Mouse (Mus musculus) embryo, embryonic 10 days (tissue): ENCODE data around the gene Orai2.
A peak's percentile ranks its signal among the peaks of the same experiment; 100 is the strongest.
"Not testable (repeated sequence)": the region's sequence is repeated elsewhere in the genome, so short reads cannot be mapped to it uniquely, and the experiment has no call there.

Source experiments
- DNase-seq: peaks from one replicate; pipeline ENCODE4 v3.0.0-alpha.2; 2015; ENCODE audit warnings: low spot score

Orai2 gene

DNA sequence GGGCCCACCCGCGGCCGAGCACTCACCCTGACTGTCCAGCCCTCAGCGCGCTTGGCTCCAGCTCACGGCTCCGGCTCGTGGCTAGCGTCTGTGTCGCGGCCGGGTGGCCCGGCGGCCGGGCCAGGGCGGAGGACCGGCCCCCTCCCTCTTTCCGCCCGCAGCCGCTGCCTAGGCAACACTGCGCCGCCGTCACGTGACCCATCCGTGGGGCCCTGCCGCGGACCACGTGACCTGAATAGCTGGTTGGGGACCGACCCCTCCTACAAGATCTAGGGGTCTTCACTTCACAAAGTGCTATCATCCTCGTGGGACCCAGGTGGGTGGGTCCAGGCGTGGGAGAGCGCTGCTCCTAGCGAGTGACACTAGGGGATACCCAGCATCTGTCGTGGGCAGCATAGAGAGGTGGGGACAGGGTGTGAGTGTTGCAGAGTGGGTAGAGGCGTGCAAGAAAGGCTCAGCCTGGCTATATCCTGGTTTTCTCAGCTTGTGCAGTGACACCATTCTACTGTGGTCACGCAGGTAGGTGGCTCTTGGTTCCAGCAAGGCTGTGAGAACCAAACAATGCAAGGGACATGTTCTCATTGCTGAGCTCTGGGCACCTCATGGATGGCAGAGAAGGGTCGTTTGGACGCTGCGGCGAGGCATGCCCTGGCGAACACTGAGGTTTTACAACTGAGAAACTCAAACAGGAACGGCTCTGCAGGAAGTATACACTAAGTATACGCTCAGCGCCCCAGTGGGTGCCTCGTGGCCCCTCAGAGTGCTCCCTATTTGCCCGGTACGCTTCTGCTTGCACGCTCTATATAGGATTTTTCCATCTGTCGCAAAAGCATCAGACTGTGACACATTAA, at the start of gene Orai2:
Gene Orai2, minus strand, starts transcription at position 202 of the 851 bp plus-strand sequence.
- peak; percentile 92 for DNase-seq

DNA sequence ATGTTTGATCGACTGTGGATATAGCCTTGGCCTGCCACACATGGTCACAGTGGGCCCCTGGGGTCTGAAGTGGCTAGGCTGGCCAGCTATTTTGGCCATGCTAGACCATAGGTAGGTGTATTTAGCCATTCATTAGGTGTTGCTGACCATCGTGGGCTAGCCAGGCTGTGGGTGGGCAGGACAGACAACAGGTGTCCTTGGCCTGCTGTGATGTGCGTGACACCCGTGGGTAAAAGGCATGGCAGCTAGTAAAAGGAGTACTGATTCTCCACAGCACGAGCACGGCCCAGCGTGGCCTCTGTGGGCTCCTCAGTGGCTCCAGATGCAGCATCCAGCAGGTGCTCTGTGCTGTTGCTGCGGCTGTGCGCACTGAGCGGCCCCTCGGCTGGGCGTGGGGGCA, 48.1 kb upstream of the Orai2 start:
- DNase-seq = no peak

DNA sequence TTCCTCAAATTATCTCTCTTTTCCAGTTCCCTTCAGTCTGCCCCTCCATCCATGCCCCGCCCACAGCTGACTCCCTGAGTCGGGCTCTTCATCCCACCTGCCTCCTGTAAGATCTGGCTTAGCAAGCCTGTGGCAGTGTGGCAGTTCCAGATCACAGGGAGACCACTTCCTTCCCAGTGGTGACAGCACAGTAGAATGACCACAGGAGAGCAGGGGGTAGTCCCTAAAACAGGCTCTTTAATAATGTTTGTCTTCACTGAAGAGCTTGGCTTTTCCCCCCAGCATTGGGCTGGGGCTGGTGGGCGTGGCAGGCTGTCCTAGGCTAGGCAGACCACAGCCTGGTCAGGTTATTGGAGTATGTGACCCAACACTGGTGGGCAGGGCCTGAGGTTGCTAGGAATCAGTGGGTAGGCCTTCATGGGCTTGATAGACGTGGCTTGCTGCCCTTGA, 47.4 kb upstream of the Orai2 start:
- no peak for DNase-seq

DNA sequence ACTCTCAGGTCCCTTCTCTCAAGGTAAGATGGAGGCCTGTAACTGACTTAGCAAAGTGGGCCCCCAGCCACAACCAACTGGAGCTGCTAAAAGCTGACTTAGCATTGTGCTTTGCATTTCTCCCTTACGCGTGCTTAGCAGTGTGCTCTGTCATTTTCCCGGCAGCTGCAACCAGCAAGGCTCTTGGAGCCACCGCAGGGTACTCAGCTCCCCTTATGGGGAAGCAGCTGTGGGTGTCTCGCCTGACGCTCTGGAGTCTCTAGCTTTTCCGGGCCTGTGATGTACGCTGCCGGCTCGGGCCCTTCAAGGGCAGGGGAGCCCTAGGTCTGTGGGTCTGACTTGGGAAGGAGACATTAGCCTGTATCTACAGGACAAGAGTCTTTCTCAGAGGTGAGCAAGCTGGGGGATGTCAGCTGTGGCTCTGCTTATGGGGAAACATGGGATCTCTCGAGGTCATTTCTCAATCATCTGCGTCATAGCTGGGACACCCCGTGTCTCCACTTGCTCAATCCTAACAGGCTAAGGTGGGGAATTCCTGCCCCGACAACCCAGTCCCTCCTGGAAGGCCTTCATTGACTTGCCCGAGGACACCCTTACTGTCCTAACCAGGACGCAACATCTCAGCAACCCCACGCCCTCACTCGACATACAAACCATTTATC, 46.6 kb upstream of the Orai2 start:
- DNase-seq = no peak

DNA sequence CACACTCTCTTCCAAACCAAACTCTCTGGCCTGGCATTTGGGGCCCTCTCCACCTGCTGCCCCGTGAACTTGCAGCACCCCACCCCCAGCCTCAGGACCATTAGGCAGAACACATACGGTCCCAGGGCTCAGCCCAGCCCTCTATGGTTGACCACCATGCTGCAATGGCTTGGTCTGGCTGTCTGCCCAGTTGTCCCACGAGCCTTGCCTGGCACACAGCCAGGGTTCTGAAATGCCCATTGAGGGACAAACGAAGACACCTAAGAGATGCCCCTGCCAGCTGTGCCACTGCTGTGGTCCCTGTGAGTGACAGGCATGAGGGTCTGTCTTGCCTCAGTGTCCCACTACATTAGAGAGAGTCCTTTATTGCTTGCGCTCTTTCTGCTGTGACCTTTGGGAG, 45.4 kb upstream of the Orai2 start:
- DNase-seq = no peak

DNA sequence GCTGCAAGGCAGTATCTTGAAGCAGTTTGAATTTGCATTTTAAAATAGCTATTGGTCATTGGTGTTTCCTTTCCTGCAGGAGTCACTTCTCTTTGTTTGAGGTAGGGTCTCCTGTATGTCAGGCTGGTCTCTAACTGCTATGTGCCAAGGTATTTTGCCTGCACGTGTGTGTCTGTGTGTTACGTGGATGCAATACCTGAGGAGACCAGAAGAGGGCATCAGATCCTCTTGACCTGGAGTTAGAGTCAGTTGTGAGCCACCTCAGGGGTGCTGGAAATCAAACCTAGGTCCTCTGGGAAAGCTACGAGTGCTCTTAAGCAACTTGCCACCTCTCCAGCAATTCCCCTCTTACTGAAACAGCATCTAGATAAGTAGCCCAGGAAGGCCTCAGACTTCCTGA, 44.7 kb upstream of the Orai2 start:
- no peak for DNase-seq

DNA sequence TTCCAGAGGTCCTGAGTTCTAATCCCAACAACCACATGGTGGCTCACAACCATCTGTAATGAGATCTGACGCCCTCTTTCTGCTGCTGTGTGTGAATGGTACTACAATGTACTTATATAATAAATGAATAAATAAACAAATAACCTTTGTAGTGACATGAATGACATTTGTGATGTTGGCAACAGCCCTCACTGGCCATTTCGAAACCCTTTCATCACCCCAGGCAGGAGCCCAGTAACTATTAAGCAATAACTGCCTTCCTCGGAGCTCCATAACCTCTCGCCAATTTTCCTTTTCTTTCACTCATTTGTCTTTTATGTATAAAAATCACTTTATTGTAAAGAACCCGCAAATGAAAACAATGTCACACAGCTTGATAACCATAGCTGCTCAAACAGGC, 43.2 kb upstream of the Orai2 start:
- DNase-seq = no peak

DNA sequence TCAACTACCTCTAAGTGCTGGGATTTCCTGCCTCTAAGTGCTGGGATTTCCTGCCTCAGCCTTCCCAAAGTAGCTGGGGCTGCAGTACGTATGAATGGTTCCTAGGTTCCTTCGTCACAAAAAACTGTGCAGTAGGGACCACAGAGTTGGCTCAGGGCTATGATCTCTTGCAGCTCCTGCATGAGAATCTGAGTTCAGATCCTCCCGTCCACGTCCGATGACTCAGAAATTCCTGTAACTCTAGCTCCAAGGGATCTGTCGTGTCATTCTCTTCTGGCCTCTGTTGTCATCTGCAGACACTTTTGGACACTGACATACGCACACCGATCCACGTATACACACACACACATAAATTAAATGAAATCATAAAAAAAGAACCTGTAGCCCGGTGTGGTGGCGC, 42.2 kb upstream of the Orai2 start:
- no peak for DNase-seq

DNA sequence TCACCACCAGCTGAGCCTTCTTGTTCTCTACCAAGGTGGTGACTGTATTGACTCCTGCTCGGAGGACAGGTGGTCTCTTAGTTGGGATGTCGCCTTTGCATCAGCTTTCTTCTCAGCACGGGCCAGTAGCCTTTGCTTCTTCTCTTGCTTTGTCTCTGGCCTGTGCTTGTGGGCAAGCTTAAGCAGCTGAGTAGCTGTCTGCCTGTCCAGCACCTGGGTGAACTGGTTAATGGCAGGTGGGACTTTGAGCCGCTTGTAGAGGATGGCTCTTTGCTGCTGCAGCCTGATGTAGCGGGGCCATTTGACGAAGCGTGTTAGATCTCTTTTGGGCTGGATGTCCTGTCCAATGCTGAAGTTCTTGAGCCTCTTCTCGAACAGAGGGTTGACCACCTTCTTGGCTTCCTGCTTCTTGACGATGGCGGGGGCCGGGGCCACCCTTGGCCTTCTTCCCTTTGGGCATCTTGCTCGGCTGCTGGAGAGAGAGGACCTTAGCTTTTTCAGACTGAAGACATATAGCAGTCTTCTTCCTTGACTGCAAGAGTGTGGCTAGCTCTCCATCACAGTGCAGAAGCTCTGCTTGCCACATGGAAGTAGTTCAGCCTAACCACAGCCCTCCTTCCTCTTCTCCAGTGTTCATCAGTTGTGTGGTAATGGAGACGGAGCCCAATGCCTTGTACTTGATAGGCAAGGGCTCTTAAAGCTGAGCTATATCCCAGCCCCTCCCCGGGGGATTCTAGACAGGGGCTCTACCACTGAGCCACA, 41.0 kb upstream of the Orai2 start:
- DNase-seq = not testable (repeated sequence)

DNA sequence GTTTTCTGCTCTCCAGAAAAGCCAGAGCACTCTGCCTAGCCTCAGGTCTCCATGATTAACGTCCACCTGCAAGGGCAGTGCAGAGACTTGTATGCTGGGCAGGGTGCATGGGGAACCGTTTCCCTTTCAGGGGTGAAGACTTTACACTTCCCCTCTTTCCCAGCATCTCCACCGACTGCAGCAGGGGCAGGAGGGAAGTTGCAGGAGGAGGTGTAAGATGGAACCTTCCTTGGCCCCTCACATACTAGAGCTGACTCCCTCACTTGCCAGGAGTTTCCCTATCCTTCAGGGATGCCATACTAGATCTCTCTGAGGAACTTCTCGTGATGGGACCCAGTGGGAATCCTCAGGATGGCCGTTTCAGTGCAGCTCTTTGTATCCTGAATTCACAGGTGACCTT, 40.0 kb upstream of the Orai2 start:
- no peak for DNase-seq

DNA sequence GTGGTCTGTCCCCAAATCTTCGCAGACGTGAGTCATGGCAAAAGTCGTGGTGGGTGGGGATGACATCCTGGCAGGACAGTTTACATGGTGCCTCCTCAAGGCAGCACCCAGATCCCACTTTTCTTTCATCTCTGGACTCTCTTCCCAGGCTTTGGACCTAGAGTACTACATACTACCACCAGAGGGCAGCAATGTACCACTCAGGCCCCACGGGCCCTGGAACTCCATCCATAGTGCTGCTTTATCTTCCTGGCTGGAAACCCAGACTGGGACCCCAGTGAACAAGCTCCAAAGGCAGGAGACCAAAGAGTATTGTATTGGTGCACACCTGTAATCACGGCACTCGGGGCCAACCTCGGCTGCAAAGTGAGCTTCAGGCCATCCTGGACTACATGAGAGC, 31.3 kb upstream of the Orai2 start:
- peak; percentile 88 for DNase-seq

DNA sequence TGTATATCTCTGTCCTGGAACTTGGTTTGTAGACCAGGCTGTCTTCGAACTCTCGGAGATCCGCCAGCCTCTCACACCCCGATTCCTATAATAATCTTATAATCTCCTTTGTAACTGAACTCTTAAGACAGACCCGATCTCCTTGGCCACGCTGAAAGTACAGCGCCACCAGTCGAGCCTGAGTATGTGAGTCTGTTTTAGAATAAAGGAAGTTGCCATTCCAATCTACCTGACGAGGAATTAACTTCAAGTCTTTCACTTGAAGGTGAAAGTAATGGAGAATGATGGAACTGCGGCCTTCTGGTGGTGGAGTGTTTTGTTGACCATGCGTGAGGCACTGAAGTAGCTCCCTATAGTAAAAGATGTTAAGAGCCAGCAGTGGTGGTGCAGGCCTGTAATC, 29.0 kb upstream of the Orai2 start:
- peak; percentile 35 for DNase-seq

DNA sequence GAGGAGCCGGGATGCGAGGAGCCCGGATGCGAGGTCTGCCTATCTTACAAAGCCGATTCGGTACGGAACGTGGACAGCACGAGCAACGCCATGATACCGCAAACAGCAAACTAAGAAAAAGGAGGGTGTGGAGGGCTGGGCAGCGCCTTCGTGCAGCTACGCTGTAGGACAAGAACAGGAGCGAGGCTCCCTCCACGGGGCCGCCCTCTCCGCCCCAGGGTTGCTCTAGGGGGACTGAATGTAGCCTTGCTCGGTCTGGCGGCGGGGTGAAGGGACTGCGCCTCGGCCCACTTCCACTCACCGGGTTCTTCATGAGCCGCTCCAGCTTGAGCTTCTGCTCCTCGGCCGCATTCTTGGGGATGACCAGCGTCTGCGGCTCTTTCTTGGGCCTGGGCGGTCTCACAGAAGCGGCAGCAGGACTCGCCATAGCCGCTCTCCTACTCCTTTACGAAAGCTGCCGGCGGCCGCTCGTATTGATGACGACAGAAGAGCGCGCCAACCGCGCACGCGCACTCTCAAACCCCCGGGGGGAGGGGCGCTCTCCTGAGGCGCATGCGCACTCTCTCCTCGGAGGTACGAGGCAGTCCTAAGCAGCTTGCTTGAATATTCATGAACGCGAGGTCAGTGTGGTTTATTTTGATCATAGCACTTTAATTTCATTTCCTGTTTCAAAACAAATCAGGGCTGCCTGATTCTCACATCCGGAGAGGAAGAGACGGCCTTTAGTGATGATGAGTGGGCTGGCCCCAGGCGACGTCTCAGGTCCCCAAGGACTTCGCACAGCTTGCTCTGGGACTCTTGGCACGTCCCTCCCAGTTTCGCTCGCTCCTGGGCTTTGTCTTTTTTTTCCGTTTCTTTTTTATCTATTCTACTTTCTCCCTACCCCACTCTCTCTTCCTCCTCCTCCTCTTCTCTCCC, 28.2 kb upstream of the Orai2 start, which contains the start of gene Prkrip1:
Gene Prkrip1, minus strand, starts transcription at position 490 of the 918 bp plus-strand sequence.
- DNase-seq = peak; percentile 96

DNA sequence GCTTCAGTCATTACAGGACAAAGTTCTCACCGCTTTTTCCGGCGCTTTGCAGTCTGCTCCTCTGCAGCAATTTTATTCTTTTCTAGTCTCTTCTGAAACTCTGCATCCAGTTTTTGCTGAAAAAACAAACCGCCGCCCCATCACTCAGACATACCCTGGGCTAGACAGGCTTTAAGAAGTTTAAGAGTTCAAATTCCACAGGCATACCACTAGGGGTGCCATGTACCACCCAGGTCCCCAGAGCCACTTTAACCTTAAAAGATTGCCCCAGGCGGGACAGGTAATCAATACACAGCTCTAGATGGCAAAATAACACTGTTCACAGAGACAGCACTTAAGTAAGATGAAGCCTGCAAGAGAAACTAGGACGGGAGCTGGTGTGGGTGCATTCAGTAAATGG, 21.4 kb upstream of the Orai2 start:
- DNase-seq = no peak

DNA sequence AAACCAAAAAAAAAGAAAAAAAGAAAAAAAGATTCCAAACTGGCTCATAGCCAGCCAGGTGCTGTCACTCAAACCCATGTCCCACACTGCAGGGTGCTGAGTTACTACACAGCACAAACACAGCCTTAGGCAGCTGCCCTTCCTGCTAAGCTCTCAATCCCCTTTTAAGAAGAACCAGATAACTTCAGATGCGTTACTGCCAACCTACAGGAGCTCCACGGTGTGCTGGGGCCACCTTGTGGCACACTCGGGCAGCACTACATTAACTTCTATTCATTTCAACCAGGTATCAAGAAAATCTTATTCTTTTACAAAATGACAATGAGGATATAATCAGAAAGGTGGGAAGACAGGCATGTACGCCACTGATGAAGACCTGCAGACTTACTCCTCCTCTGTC, 16.2 kb upstream of the Orai2 start:
- DNase-seq = peak; percentile 66

DNA sequence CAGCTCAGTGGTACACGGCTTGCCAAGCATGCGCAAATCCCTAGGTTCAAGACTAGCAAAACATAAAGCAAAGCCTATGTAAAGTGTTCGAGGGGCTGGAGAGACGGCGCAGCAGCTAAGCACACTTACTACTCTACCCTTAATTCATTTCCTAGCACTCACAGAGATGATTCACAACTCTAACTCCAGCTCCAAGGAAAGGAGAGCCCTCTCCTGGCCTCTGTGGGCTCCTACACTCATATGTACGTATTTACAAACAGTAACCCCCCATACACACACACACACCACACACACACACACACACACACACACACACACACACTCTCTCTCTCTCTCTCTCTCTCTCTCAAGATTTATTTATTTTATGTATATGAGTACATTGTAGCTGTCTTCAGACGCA, 13.3 kb upstream of the Orai2 start:
- DNase-seq = no peak

DNA sequence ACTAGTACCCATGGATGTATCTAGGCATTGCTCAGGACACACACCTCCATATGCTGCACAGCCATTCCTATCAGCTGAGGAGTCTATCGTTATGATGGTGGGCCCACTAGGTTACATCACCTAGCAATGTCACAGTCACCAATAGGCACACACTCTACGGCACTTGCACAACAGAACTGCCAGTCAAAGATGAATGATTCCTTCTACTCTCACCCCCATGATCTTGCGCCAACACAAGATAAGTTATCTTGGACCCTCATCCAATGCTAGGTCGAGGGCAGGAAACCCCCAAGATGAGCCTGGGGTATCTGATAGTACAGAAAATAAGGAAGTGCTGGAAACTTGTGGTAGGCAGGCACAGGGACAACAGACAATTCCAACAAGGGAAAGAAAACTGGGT, 12.3 kb upstream of the Orai2 start:
- no peak for DNase-seq

DNA sequence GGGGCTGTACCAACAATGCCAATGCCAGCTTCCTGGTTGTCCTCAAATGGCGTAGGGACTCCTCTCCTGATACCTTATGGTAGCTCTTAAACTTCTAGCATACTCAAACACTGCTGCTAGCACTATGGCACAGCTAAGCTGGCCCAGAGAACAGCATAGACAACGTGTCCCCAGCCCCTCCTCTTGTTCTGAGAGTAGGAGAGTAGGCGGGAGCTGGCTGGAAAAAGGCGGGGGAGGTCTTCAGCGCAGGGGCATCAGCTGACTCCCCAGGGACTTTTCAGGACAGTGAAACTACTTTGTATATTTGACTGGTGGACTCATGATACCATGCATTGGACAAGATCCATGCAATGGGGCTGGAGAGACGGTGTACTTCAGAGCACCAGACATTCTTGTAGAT, 11.5 kb upstream of the Orai2 start:
- no peak for DNase-seq

DNA sequence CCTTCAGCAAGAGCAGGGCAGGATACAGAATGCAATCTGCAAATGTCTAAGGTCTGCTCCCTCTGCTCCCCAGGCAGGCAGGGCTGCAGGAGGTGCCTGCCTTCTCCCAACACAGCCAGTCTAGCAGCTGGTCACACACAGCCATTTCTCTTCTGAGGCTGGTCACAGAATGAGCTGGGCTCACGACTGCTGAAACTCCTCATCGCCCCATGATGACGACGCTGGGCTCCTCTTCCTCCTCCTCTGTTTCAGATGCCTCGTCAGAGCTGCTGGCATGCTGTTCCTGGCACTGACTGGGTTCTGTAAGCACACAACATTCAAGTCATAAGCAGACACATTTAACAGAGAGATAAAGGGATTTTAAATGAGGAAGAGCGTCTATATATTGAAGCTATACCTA, 10.7 kb upstream of the Orai2 start:
- no peak for DNase-seq

DNA sequence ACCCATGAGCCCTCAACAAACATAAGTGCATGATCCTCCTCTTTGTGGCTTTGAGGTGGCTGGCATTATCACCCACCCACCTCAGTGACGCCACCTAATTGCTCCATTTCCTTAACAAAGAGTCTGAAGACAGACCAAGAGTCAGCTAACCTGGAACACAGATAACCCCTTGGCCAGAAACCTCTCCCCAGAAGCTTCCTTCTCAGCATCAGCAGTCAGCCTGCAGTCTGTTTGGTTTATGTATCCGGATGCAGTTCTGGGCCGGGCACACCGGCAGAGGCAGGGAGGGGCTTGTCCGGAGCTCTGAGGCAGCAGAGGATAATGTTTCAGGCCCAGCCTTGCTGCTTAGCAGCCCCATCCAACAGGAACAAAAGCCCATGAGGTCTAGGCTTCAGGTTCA, 9.1 kb upstream of the Orai2 start:
- DNase-seq = no peak

DNA sequence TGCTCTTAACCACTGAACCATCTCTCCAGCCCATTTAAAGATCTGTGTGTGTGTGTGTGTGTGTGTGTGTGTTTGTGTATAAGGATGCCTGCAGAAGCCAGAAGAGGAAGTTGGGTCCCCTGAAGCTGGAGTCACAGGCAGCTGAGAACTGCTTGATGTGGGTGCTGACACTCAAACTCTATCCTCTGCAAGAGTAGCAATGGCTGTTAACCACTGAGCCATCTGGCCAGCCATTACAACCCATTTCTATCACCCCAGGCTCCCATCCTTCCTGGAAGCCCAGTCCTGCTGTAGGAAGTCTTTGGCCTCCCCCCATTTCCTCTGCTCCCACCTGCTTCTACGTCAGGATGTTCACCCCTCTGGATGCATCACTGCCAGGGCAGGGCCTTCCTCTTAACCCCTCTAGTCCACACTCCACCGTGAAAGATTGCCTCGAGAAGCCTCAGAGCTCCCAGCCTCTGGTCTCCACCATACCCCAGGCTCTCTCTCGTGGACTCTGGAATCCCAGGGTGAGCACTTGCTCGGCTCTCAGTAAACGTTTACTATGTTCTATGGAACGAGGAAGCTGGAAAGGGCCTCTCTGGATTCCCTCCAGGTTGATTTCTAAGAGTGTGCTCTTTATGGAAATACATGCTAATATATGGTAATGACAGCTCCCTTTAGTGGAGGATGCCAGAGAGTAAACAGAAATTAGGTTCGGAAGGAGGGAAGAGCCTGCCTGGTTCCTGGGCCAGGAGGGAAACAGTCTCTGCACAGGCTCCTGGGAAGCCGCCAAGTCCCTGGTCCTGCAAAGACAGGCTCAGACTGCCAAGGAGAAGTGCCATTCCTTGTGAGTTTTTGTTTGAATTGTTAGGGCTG, 3.3 kb upstream of the Orai2 start:
- no peak for DNase-seq
